Mouse (Mus musculus) gastrocnemius, adult 8-10 months (tissue): Measurements from ENCODE around the gene Cyth1. TPM values are rescaled to one million over a fixed set of nuclear protein-coding genes. Genes with fewer than 3 reads are reported as not detected.

Source experiments
- DNase-seq, 2 experiments: peaks; one replicate each; pipeline ENCODE4 v3.0.0; 2022; ENCODE audit warnings: low spot score in 2 of 2
- total RNA-seq, 4 experiments: library from RNA; stranded (reverse); gene quantifications; 2 replicates each; pipeline ENCODE4 v1.2.4; 2022

Cyth1 gene
- total RNA-seq, 4 experiments from 2014 or later, result 26.6 to 38.4 (median 30.2) TPM

GRCm38 (mm10) chr11:118121592-118121991 lies 126.8 kb downstream of the Cyth1 start:
- DNase-seq, result no peak

- DNase-seq, result no peak
These were observed 129.6 kb downstream of the Cyth1 start for GRCm38 (mm10) chr11:118118777-118119176.

- no peak for DNase-seq
These were observed 133.7 kb downstream of the Cyth1 start for GRCm38 (mm10) chr11:118114581-118115110.

GRCm38 (mm10) chr11:118113516-118114205 lies 134.7 kb downstream of the Cyth1 start:
- no peak for DNase-seq

- DNase-seq, result peak; percentile 65 to 67
These were observed 144.4 kb downstream of the Cyth1 start for GRCm38 (mm10) chr11:118104001-118104400.

- no peak for DNase-seq
These were observed 145.0 kb downstream of the Cyth1 start for GRCm38 (mm10) chr11:118103383-118103782.

- DNase-seq, result peak; percentile 80 to 83
These were observed 145.6 kb downstream of the Cyth1 start for GRCm38 (mm10) chr11:118102838-118103237.

- no peak for DNase-seq
These were observed 147.3 kb downstream of the Cyth1 start for GRCm38 (mm10) chr11:118101133-118101532.

GRCm38 (mm10) chr11:118096736-118097135 lies 151.7 kb downstream of the Cyth1 start:
- no peak for DNase-seq

GRCm38 (mm10) chr11:118095004-118095403 lies 153.4 kb downstream of the Cyth1 start:
- no peak for DNase-seq

GRCm38 (mm10) chr11:118091002-118091670 lies 157.3 kb downstream of the Cyth1 start:
- DNase-seq, result no peak

- no peak for DNase-seq
These were observed 159.5 kb downstream of the Cyth1 start for GRCm38 (mm10) chr11:118088896-118089295.

GRCm38 (mm10) chr11:118085961-118086360 lies 162.4 kb downstream of the Cyth1 start:
- no peak for DNase-seq

- DNase-seq, result no peak
These were observed 163.2 kb downstream of the Cyth1 start for GRCm38 (mm10) chr11:118085176-118085575.

- DNase-seq, result no peak
These were observed 164.1 kb downstream of the Cyth1 start for GRCm38 (mm10) chr11:118084266-118084665.

GRCm38 (mm10) chr11:118083811-118084210 lies 164.6 kb downstream of the Cyth1 start:
- no peak for DNase-seq

- no peak for DNase-seq
These were observed 166.1 kb downstream of the Cyth1 start for GRCm38 (mm10) chr11:118082294-118082693.

Other genes with a start within 250 kb of the Cyth1 start
- gene Dnah17, start 118.0 kb downstream of the Cyth1 start, total RNA-seq, result under 1 TPM in 2 of 4 experiments, not detected in 2; 0.02 to 0.03 TPM
- 10 to 100 TPM; 13.1 to 16.7 (median 14.8) TPM for gene Usp36, start 41.7 kb upstream of the Cyth1 start, total RNA-seq
- 1 to 10 TPM in 1 of 4 experiments, under 1 TPM in 3; 0.41 to 1.0 (median 0.94) TPM for gene Cep295nl, start 93.9 kb upstream of the Cyth1 start, total RNA-seq
- gene Timp2, start 107.1 kb upstream of the Cyth1 start, total RNA-seq, result 10 to 100 TPM; 41.0 to 82.5 (median 52.4) TPM
- gene Lgals3bp, start 153.5 kb upstream of the Cyth1 start, total RNA-seq, result 10 to 100 TPM; 12.3 to 16.0 (median 14.3) TPM
- gene Cant1, start 170.5 kb upstream of the Cyth1 start, total RNA-seq, result 10 to 100 TPM in 3 of 4 experiments, 1 to 10 TPM in 1; 9.6 to 11.8 (median 11.0) TPM
- 1 to 10 TPM; 4.0 to 8.9 (median 6.3) TPM for gene C1qtnf1, start 179.6 kb upstream of the Cyth1 start, total RNA-seq
- 1 to 10 TPM; 4.3 to 6.8 (median 4.5) TPM for gene Engase, start 228.2 kb upstream of the Cyth1 start, total RNA-seq